Mouse (Mus musculus): ENCODE measurements at regions not wholly inside any gene's neighbourhood (a gene's known extent, or its start where the extent isn't known, plus 50 kb on each side); places are given as distances from the start of the nearest gene placed in this dataset.

- Histone ChIP-seq H3K9ac (replicated peaks) (no peak overlapping the region), H3K36me3 (no peaks in the 10 kb centered on the region), H3K4me2 (replicated peaks) (no peak overlapping the region), H3K4me3 (no peak overlapping the region), H3K27ac (replicated peaks) (no peak overlapping the region), H3K4me1 (no peaks in the 10 kb centered on the region), H3K27me3 (no peaks in the 10 kb centered on the region), H3K9me3 (no peaks in the 10 kb centered on the region)
- 86% methylated on average over 5 of the region's 5 CpGs for WGBS
- no peak for ATAC-seq (replicated peaks)
These were observed 235.6 kb upstream of the Map3k1 start for GRCm38 (mm10) chr13:112044372-112044771.

GRCm38 (mm10) chr13:112046247-112047211, 237.7 kb upstream of the Map3k1 start:
- H3K4me3 ChIP-seq = no peak overlapping the region
- 90% methylated on average over 15 of the region's 15 CpGs for WGBS

DNA sequence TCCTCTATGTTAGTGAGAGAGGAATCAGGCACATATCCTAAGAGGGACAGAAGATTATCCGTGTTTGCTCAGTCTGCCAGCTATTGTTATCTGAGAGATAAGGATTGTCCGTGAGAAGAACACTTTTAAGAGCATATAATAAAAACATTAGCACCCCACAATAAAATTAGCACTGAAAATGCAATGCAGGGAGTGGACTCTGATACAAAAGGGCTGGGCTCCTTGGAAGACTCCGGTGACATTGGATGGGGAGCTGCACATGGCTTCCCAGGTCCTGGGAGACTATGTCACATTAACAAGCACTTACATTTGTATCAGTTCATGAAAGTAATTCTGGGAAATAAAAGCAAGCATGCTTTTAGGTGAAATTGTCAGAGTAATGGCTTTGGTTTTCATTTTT, 238.6 kb upstream of the Map3k1 start:
- Histone ChIP-seq H3K4me3 (no peak overlapping the region), H3K9me3 (no peaks in the 10 kb centered on the region), H3K27ac (replicated peaks) (no peak overlapping the region), H3K27me3 (no peaks in the 10 kb centered on the region), H3K4me1 (no peaks in the 10 kb centered on the region), H3K36me3 (no peaks in the 10 kb centered on the region), H3K9ac (replicated peaks) (no peak overlapping the region), H3K4me2 (replicated peaks) (no peak overlapping the region)
- no peak for ATAC-seq (replicated peaks)
- WGBS = 81% methylated on average over 3 of the region's 3 CpGs

More at GRCm38 (mm10) chr13:112046247-112047211, 237.7 kb upstream of the Map3k1 start:
- no peaks in the 10 kb centered on the region for H3K36me3 ChIP-seq
- H3K4me2 ChIP-seq (replicated peaks) = no peak overlapping the region
- H3K27me3 ChIP-seq = no peaks in the 10 kb centered on the region
- ATAC-seq (replicated peaks) = no peak
- H3K4me1 ChIP-seq = no peaks in the 10 kb centered on the region
- no peak overlapping the region for H3K27ac ChIP-seq (replicated peaks)
- H3K9me3 ChIP-seq = no peaks in the 10 kb centered on the region
- H3K9ac ChIP-seq (replicated peaks) = no peak overlapping the region

DNA sequence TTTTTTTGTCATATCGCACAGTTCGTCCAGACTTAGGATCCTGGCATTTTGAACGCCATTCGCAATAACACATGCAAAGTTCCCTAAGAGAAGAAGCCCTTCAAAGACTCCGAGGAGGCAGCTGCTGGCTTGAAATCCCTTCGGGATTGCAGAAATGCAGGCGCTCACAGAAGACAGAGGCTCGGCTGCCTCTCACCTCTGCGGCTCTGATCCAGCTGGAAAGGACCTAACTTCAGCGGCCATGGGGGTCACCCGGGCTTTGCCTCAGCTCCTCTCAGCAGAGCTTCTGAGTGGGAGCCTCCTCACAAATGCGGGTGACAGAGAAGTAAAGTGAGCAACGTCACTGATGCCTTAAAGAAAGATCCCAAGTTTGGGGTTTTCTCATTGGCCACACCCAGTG, 239.1 kb upstream of the Map3k1 start:
- no peak overlapping the region for H3K4me2 ChIP-seq (replicated peaks)
- no peaks in the 10 kb centered on the region for H3K27me3 ChIP-seq
- no peaks in the 10 kb centered on the region for H3K36me3 ChIP-seq
- no peak overlapping the region for H3K27ac ChIP-seq (replicated peaks)
- H3K9ac ChIP-seq (replicated peaks) = no peak overlapping the region
- H3K9me3 ChIP-seq = no peaks in the 10 kb centered on the region
- no peak overlapping the region for H3K4me3 ChIP-seq
- WGBS = 84% methylated on average over 13 of the region's 13 CpGs
- H3K4me1 ChIP-seq = no peaks in the 10 kb centered on the region
- no peak for ATAC-seq (replicated peaks)

DNA sequence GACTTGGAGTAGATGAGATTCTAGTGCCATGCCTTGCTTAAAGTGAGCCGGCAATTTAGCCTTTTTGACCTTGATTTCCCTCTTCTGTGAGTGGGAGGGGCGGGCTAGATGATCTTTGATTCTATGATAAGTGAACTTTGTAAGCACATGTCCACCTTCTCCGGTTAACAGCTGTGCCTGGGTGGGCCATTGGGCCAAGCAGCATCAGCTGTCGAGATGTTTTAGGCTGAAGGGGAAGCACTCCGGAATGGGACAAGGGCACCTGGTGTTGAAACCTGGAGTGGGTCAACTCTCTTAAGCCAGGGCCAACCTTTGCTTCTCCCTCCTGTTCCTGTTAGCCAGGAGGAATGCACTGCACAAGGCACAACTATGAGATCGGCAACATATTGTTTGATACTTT, 239.5 kb upstream of the Map3k1 start:
- H3K9me3 ChIP-seq = no peaks in the 10 kb centered on the region
- no peak overlapping the region for H3K27ac ChIP-seq (replicated peaks)
- no peaks in the 10 kb centered on the region for H3K4me1 ChIP-seq
- H3K9ac ChIP-seq (replicated peaks) = no peak overlapping the region
- WGBS = 89% methylated on average over 6 of the region's 6 CpGs
- no peaks in the 10 kb centered on the region for H3K36me3 ChIP-seq
- no peaks in the 10 kb centered on the region for H3K27me3 ChIP-seq
- H3K4me3 ChIP-seq = no peak overlapping the region
- no peak for ATAC-seq (replicated peaks)
- no peak overlapping the region for H3K4me2 ChIP-seq (replicated peaks)

DNA sequence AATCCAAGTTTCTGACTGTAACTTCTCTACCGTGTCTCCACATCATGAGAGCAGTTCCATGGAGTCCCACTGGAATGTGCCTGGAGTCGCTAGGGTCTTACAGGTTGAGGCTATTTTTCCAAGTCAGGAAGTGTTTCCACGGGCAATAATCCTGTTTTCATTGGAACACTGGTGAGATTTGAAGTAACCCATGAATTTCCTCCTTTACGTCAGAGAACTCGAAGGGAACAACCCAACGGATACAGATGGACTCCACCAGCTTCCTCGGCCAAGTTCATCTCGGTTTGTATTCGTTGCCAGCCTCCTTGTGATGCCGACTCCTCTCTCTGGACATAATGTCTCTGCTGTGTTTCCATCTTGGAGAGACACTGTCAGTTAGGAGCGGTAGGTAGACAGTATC, 237.4 kb upstream of the Ankrd55 start:
- WGBS = 92% methylated on average over 11 of the region's 11 CpGs
- no peak for ATAC-seq (replicated peaks)
- H3K36me3 ChIP-seq = no peaks in the 10 kb centered on the region

GRCm38 (mm10) chr13:112052011-112052410, 236.2 kb upstream of the Ankrd55 start:
- H3K27ac ChIP-seq (replicated peaks) = no peak overlapping the region
- no peak overlapping the region for H3K9ac ChIP-seq (replicated peaks)
- no peak overlapping the region for H3K4me2 ChIP-seq (replicated peaks)
- WGBS = 89% methylated on average over 3 of the region's 3 CpGs
- no peak overlapping the region for H3K4me3 ChIP-seq
- H3K4me1 ChIP-seq = no peaks in the 10 kb centered on the region
- no peaks in the 10 kb centered on the region for H3K36me3 ChIP-seq
- H3K9me3 ChIP-seq = no peaks in the 10 kb centered on the region
- no peak for ATAC-seq (replicated peaks)
- no peaks in the 10 kb centered on the region for H3K27me3 ChIP-seq

More for the DNA sequence above, 237.4 kb upstream of the Ankrd55 start:
- H3K27me3 ChIP-seq = no peaks in the 10 kb centered on the region
- no peak overlapping the region for H3K9ac ChIP-seq (replicated peaks)
- H3K9me3 ChIP-seq = no peaks in the 10 kb centered on the region
- no peak overlapping the region for H3K4me3 ChIP-seq
- no peak overlapping the region for H3K27ac ChIP-seq (replicated peaks)
- H3K4me2 ChIP-seq (replicated peaks) = no peak overlapping the region
- H3K4me1 ChIP-seq = no peaks in the 10 kb centered on the region

DNA sequence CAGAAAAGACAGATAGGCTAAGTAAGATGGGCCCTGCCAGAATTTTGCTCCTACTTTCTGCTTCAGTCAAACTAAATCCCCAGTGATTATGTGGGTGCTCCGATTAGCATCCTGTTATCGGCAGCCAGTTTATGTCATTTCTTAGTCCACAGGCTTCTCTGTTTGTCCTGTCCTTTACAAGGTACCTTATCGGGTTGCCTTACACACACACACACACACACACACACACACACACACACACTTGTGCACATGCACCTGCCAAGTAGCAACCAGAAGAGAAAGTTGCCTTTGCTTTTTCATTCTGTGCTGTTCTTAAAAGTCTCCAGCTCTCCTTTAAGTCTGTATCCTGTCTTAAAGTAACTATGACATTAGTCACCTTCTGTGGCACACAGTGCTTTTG, 235.8 kb upstream of the Ankrd55 start:
- Histone ChIP-seq H3K9ac (replicated peaks) (no peak overlapping the region), H3K9me3 (no peaks in the 10 kb centered on the region), H3K4me3 (no peak overlapping the region), H3K36me3 (no peaks in the 10 kb centered on the region), H3K4me2 (replicated peaks) (no peak overlapping the region), H3K4me1 (no peaks in the 10 kb centered on the region), H3K27me3 (no peaks in the 10 kb centered on the region), H3K27ac (replicated peaks) (no peak overlapping the region)
- ATAC-seq (replicated peaks) = no peak
- 86% methylated on average over 3 of the region's 3 CpGs for WGBS

- H3K27ac ChIP-seq (replicated peaks) = no peak overlapping the region
- H3K27me3 ChIP-seq = no peaks in the 10 kb centered on the region
- H3K9me3 ChIP-seq = no peaks in the 10 kb centered on the region
- H3K4me1 ChIP-seq = no peaks in the 10 kb centered on the region
- H3K4me2 ChIP-seq (replicated peaks) = no peak overlapping the region
- H3K36me3 ChIP-seq = no peaks in the 10 kb centered on the region
- H3K4me3 ChIP-seq = no peak overlapping the region
- ATAC-seq (replicated peaks) = no peak
- H3K9ac ChIP-seq (replicated peaks) = no peak overlapping the region
- WGBS = 94% methylated on average over 6 of the region's 6 CpGs
These were observed 233.3 kb upstream of the Ankrd55 start for GRCm38 (mm10) chr13:112054879-112055371.

GRCm38 (mm10) chr13:112058218-112058617, 230.0 kb upstream of the Ankrd55 start:
- Histone ChIP-seq H3K9me3 (no peaks in the 10 kb centered on the region), H3K4me2 (replicated peaks) (no peak overlapping the region), H3K4me1 (no peaks in the 10 kb centered on the region), H3K36me3 (no peaks in the 10 kb centered on the region), H3K27ac (replicated peaks) (no peak overlapping the region), H3K27me3 (no peaks in the 10 kb centered on the region), H3K9ac (replicated peaks) (no peak overlapping the region), H3K4me3 (no peak overlapping the region)
- peak; percentile 63; the same call in 1 of the 2 replicates for ATAC-seq (replicated peaks)
- 78% methylated on average over 11 of the region's 11 CpGs for WGBS

DNA sequence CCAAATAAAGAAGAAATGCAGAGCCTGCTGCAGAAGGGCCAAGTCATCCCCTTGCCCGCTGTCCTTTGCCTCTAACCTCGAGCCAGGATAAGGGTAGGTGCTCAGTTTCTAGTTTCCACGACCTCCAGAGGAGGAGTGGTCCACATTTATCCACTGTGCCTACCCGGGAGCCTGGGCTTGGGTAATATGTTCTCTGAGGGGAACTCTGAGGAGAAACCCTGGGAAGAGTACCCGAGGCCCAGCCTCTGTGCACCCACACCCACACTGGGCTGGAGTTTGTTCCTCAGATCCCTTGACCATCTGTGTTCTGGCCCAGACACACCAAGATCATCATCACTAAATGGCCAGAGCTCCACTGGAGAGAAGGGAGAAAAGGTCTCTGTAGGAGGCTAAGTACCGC, 229.5 kb upstream of the Ankrd55 start:
- Histone ChIP-seq H3K4me2 (replicated peaks) (no peak overlapping the region), H3K27ac (replicated peaks) (no peak overlapping the region), H3K27me3 (no peaks in the 10 kb centered on the region), H3K36me3 (no peaks in the 10 kb centered on the region), H3K4me3 (no peak overlapping the region), H3K9ac (replicated peaks) (no peak overlapping the region), H3K4me1 (no peaks in the 10 kb centered on the region), H3K9me3 (no peaks in the 10 kb centered on the region)
- ATAC-seq (replicated peaks) = no peak
- 80% methylated on average over 6 of the region's 6 CpGs for WGBS

DNA sequence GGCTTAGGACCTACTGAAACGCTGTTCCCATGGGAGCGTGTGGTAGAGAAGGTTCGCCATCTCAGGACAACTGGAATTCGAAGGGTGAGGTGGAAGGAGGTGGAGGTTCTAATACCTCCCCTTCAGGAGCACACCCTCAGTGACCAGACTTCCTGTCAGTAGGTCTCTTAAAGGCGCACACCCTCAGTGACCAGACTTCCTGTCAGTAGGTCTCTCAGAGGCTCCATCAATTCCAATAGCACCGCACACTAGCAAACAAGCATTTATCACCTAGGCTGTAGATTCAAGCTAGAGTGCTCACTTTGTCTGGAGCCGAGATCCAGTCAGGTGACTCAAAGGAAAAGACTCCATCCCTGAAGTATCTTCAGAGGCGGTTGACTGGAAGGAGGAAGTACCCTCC, 226.2 kb upstream of the Ankrd55 start:
- no peak for ATAC-seq (replicated peaks)
- Histone ChIP-seq H3K9me3 (no peaks in the 10 kb centered on the region), H3K4me1 (no peaks in the 10 kb centered on the region), H3K4me3 (no peak overlapping the region), H3K27ac (replicated peaks) (no peak overlapping the region), H3K27me3 (no peaks in the 10 kb centered on the region), H3K4me2 (replicated peaks) (no peak overlapping the region), H3K36me3 (no peaks in the 10 kb centered on the region), H3K9ac (replicated peaks) (no peak overlapping the region)
- WGBS = 94% methylated on average over 8 of the region's 8 CpGs
